In genomic region chr9:102511423-102511822, GRCm38 (mm10) we compare ENCODE assay signal across 9 mouse cellular contexts. TPM values are rescaled to one million over a fixed set of nuclear protein-coding genes. Genes with fewer than 3 reads are reported as not detected.
A peak's percentile ranks its signal among the peaks of the same experiment; 100 is the strongest.
DNase-seq lines count a peak whose midpoint lies in the region; ATAC-seq and TF ChIP-seq lines count a peak whose summit lies in the region.
"Had no signal": no experiment of that assay in that cellular context is flagged by ENCODE, and none has a peak within 500 bp of the region (broad histone marks: within the 10 kb centered on the region; RNA-seq: fewer than 3 reads in every experiment).

No protein-coding gene starts in this region.

- peaks cover 16% of the 10 kb centered on the region for H3K27me3 ChIP-seq in kidney, embryonic 16.5 days (ENCODE audit: insufficient read depth, low read length)
- peaks cover 14% of the 10 kb centered on the region for H3K27me3 ChIP-seq in embryonic facial prominence, embryonic 15.5 days
- H3K27me3 ChIP-seq in liver, postnatal 0 days (ENCODE audit: insufficient read depth, low read length), result peaks cover 7% of the 10 kb centered on the region

- peak; percentile 91 for ATAC-seq in kidney, embryonic 16.5 days (ENCODE audit: low FRiP score, low TSS enrichment)
- ATAC-seq in embryonic facial prominence, embryonic 15.5 days (ENCODE audit: insufficient number of reproducible peaks, low FRiP score, low TSS enrichment, low read depth), result peak; percentile 85
- no peak for ATAC-seq in liver, postnatal 0 days

- no peak for TF ChIP-seq CTCF in liver, postnatal 0 days (IDR thresholded peaks at IDR 0.05; ENCODE audit: low read depth)

- H3K4me1 ChIP-seq in kidney, embryonic 16.5 days (ENCODE audit: insufficient read depth, low read length), result peaks cover under 1% of the 10 kb centered on the region; the same call in 1 of the 2 replicates
- H3K4me1 ChIP-seq in embryonic facial prominence, embryonic 15.5 days, result 0 out of 2 replicates have a peak, but pooled peaks cover 1% of the 10 kb centered on the region
- no peaks in the 10 kb centered on the region for H3K4me1 ChIP-seq in liver, postnatal 0 days (ENCODE audit: insufficient read depth)

- DNase-seq in kidney, adult 11 months, result no peak
- peak; percentile 31 for DNase-seq in adrenal gland, postnatal 25 days
- peak; percentile 51 to 59 for DNase-seq in heart, postnatal 36 days
- no peak for DNase-seq in urinary bladder, postnatal 10 days (ENCODE audit: low spot score)
- no peak for DNase-seq in MN1 (ENCODE audit: low spot score)
- DNase-seq in liver, postnatal 0 days, result no peak

- no peak overlapping the region for H3K4me2 ChIP-seq in kidney, embryonic 16.5 days (replicated peaks; ENCODE audit: low read depth, low read length)
- H3K4me2 ChIP-seq in embryonic facial prominence, embryonic 15.5 days (replicated peaks), result no peak overlapping the region
- no peak overlapping the region for H3K4me2 ChIP-seq in liver, postnatal 0 days (ENCODE audit: low read depth, low read length)
- H3K4me2 ChIP-seq: midbrain, embryonic 12.5 days had no signal

- H3K9me3 ChIP-seq in kidney, embryonic 16.5 days (ENCODE audit: low read length), result no peaks in the 10 kb centered on the region
- H3K9me3 ChIP-seq in embryonic facial prominence, embryonic 15.5 days (replicated peaks), result no peaks in the 10 kb centered on the region
- H3K9me3 ChIP-seq in liver, postnatal 0 days (ENCODE audit: low read length), result no peaks in the 10 kb centered on the region
- H3K9me3 ChIP-seq: midbrain, embryonic 12.5 days had no signal

- intact Hi-C loops in heart, postnatal 36 days (cut with DNase I), result loop anchor here (5.0 kb wide), 1 partner anchor 109 kb away; no protein-coding TSS in a partner anchor

- TF ChIP-seq EP300 in liver, postnatal 0 days (IDR thresholded peaks at IDR 0.05; ENCODE audit: low read depth), result no peak

- 28% methylated on average over 8 of the region's 8 CpGs for WGBS in kidney, embryonic 16.5 days
- 28% methylated on average over 8 of the region's 8 CpGs for WGBS in embryonic facial prominence, embryonic 15.5 days
- 38% methylated on average over 8 of the region's 8 CpGs for WGBS in liver, postnatal 0 days (ENCODE audit: insufficient replicate concordance)

- H3K4me3 ChIP-seq in kidney, embryonic 16.5 days (ENCODE audit: low read length), result no peak overlapping the region
- H3K4me3 ChIP-seq in embryonic facial prominence, embryonic 15.5 days (replicated peaks), result no peak overlapping the region
- H3K4me3 ChIP-seq in liver, postnatal 0 days (ENCODE audit: low read depth, low read length), result no peak overlapping the region
- H3K4me3 ChIP-seq: midbrain, embryonic 12.5 days had no signal

- H3K27ac ChIP-seq in kidney, embryonic 16.5 days (ENCODE audit: low read length), result no peak overlapping the region
- no peak overlapping the region for H3K27ac ChIP-seq in embryonic facial prominence, embryonic 15.5 days (replicated peaks)
- no peak overlapping the region for H3K27ac ChIP-seq in liver, postnatal 0 days (ENCODE audit: low read depth)
- H3K27ac ChIP-seq: midbrain, embryonic 12.5 days had no signal

- no peak overlapping the region for H3K9ac ChIP-seq in kidney, embryonic 16.5 days (replicated peaks; ENCODE audit: low read length)
- no peak overlapping the region for H3K9ac ChIP-seq in embryonic facial prominence, embryonic 15.5 days
- no peak overlapping the region for H3K9ac ChIP-seq in liver, postnatal 0 days (replicated peaks)
- H3K9ac ChIP-seq: midbrain, embryonic 12.5 days had no signal

- H3K36me3 ChIP-seq in kidney, embryonic 16.5 days (ENCODE audit: insufficient read depth, low read length), result no peaks in the 10 kb centered on the region
- no peaks in the 10 kb centered on the region for H3K36me3 ChIP-seq in embryonic facial prominence, embryonic 15.5 days
- H3K36me3 ChIP-seq in liver, postnatal 0 days (replicated peaks; ENCODE audit: insufficient read depth, low read length), result no peaks in the 10 kb centered on the region
- H3K36me3 ChIP-seq: midbrain, embryonic 12.5 days had no signal

RNA-seq across cellular contexts. Expression of gene Ky, which starts 5.9 kb away (rescaled TPM):
- 0.12 and 0.17 TPM in 2 replicates for polyA plus RNA-seq in kidney, embryonic 16.5 days (2015; fragmentation: Nextera tagmentation; extraction: Ambion mirVana)
- total RNA-seq in adrenal gland, postnatal 25 days (2021), result 1.1 TPM in 1 of 2 replicates, not detected in the other
- polyA plus RNA-seq in embryonic facial prominence, embryonic 15.5 days (2015; fragmentation: Nextera tagmentation; extraction: Ambion mirVana), result 0.68 and 1.8 TPM in 2 replicates
- total RNA-seq in heart, postnatal 36 days (2021), result 10 to 100 TPM in 1 of 2 experiments, 1 to 10 TPM in 1; 9.0 to 21.8 TPM
- not detected in 2 replicates for polyA plus RNA-seq in liver, postnatal 0 days (2015; fragmentation: Nextera tagmentation; extraction: Ambion mirVana)

Comparison
In these comparisons a context has a peak if more than half of its experiments do, and no peak if none do; other contexts are left out.
1. DNase-seq: peak in adrenal gland, postnatal 25 days (single experiment) and heart, postnatal 36 days (2 of 2); none in kidney, adult 11 months (single experiment), urinary bladder, postnatal 10 days (single experiment), MN1 (single experiment) and liver, postnatal 0 days (single experiment).